Mouse (Mus musculus) olfactory bulb, adult 2 months (tissue): ENCODE data around the gene Tut7. TPM values are rescaled to one million over a fixed set of nuclear protein-coding genes. Genes with fewer than 3 reads are reported as not detected.

ENCODE experiments used
- H3K27ac ChIP-seq: fragments of 200-500 bp; 2 replicates; pipeline ENCODE4 v1.5.1; 2012; ENCODE audit warnings: low read depth, low read length; ENCODE audit not compliant: insufficient read depth
- H3K4me1 ChIP-seq: fragments of 200-500 bp; 2 replicates; pipeline ENCODE4 v1.6.1; 2012; ENCODE audit warnings: low read length; ENCODE audit not compliant: control insufficient read depth, insufficient read depth
- H3K4me3 ChIP-seq: fragments of 200-500 bp; 2 replicates; pipeline ENCODE4 v1.5.1; 2012; ENCODE audit warnings: mild to moderate bottlenecking, low read depth, low read length, moderate library complexity; ENCODE audit not compliant: insufficient read depth
- CTCF ChIP-seq: fragments of 200-500 bp; IDR thresholded peaks from 2 replicates; pipeline ENCODE4 v1.5.1; 2012; ENCODE audit warnings: low read depth, mild to moderate bottlenecking, low read length, moderate library complexity; ENCODE audit not compliant: insufficient read depth
- POLR2A ChIP-seq: fragments of 200-500 bp; IDR thresholded peaks from 2 replicates; pipeline ENCODE4 v1.6.1; 2012; ENCODE audit warnings: mild to moderate bottlenecking, low read depth, low read length, moderate library complexity; ENCODE audit not compliant: insufficient read depth
- WGBS: fragments of 180-500 bp; shearing (Covaris S2); methylation state at CpG from one replicate; pipeline ENCODE4 v1.1.7; 2018; 5-methylcytosine and 5-hydroxymethylcytosine counted together
- polyA plus RNA-seq: library from polyadenylated mRNA; stranded (reverse); fragments of >200 nt; gene quantifications from 2 replicates; pipeline ENCODE4 v1.2.4, GENCODE M21; 2012; ENCODE audit warnings: low replicate concordance; ENCODE audit not compliant: missing spikeins, insufficient read depth, insufficient read length

Tut7 gene
- polyA plus RNA-seq, 1 experiment: 457 TPM

- TF ChIP-seq POLR2A (no peak), CTCF (no peak)
- WGBS: 7% methylated on average over 4 of the region's 4 CpGs
- no peak overlapping the region for H3K4me3 ChIP-seq
- peaks cover 10% of the 10 kb centered on the region for H3K4me1 ChIP-seq
- peak overlapping the region; percentile 92 for H3K27ac ChIP-seq
Measured at GRCm38 (mm10) chr13:59834786-59835452, 12.0 kb upstream of the Tut7 start.

DNA sequence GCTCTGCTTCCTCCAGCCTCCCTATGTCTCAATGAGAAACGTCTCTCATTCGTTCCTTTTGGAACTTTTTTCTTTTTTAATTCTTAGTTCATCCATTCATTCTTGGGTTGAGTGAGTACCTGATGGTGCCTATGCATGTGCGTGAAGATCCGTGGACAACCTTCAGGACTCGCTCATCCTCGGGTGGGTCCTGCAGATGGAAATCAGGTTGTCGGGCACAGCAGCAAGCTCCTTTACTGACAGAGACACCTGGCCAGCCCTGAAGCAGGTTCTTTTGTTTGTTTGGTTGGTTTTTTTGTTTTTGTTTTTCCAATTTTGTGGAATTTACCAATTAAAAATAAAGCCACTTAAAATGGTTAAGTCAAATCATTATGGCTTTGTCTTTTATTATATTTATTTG is 9.9 kb upstream of the Tut7 start:
- 88% methylated on average over 7 of the region's 7 CpGs for WGBS
- Histone ChIP-seq H3K4me1 (peaks cover 10% of the 10 kb centered on the region), H3K27ac (no peak overlapping the region), H3K4me3 (no peak overlapping the region)
- TF ChIP-seq CTCF: no peak
- no peak for TF ChIP-seq POLR2A

DNA sequence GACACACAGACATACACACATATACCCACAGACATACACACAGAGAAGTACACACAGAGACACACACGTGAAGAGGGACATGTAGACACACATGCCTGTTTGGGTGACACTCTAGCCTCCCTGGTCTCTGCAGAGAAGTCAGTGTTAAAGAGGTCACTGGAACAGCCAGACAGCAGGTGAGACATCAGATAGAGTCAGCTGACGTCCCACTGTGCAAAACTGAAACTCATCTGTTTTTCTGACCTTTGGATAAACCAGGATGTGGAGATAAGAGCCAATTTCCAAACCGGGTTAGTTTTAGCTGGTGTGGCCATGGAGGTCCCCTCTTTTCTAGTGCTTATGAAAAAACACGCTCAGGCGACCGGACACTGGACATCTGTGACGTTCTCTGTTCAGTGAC is 9.5 kb upstream of the Tut7 start:
- Histone ChIP-seq H3K27ac (no peak overlapping the region), H3K4me1 (peaks cover 10% of the 10 kb centered on the region), H3K4me3 (no peak overlapping the region)
- WGBS: 79% methylated on average over 7 of the region's 7 CpGs
- TF ChIP-seq POLR2A: no peak
- no peak for TF ChIP-seq CTCF

- H3K4me1 ChIP-seq: peaks cover 4% of the 10 kb centered on the region; the same call in 1 of the 2 replicates
- no peak overlapping the region for H3K4me3 ChIP-seq
- TF ChIP-seq POLR2A (no peak), CTCF (no peak)
- no peak overlapping the region for H3K27ac ChIP-seq
Measured at GRCm38 (mm10) chr13:59825966-59826365, 3.0 kb upstream of the Tut7 start.

- no peak overlapping the region for H3K4me3 ChIP-seq
- TF ChIP-seq POLR2A (no peak), CTCF (no peak)
- no peak overlapping the region for H3K27ac ChIP-seq
- 41% methylated on average over 3 of the region's 3 CpGs for WGBS
- H3K4me1 ChIP-seq: peaks cover 8% of the 10 kb centered on the region; the same call in 1 of the 2 replicates
Measured at GRCm38 (mm10) chr13:59820836-59821235, 2.1 kb downstream of the Tut7 start.

GRCm38 (mm10) chr13:59820114-59820513 is 2.8 kb downstream of the Tut7 start:
- H3K4me1 ChIP-seq: peaks cover 8% of the 10 kb centered on the region; the same call in 1 of the 2 replicates
- H3K27ac ChIP-seq: no peak overlapping the region
- H3K4me3 ChIP-seq: peak overlapping the region; percentile 36
- 17% methylated on average over 4 of the region's 4 CpGs for WGBS
- TF ChIP-seq POLR2A: no peak
- no peak for TF ChIP-seq CTCF

- 88% methylated on average over 4 of the region's 4 CpGs for WGBS
- no peak overlapping the region for H3K4me3 ChIP-seq
- no peak for TF ChIP-seq POLR2A
- TF ChIP-seq CTCF: no peak
Measured at GRCm38 (mm10) chr13:59817352-59817751, 5.6 kb downstream of the Tut7 start.

DNA sequence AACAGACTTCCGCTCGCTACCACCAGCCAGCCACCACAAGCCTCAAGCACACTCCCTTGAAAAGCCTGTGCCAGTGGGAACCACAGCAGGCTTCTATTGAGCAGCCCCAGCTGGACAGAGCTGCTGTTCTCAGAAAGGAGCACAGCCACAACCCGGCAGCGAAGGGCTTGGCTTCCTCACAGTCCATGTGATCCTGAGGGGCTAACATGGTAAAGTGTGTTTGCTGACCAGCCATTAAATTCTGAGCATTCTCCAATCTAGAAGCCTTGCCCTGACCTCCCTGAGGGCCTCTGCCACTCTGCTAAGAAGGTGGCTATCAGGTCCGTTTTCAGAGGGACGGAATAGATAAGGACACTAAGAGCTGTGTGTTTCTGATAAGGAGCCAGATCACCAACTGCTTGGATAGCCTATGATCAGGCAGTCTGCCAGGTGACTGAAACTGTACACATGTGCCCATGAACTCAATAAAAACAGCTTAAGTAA is 8.8 kb downstream of the Tut7 start:
- no peak overlapping the region for H3K27ac ChIP-seq
- TF ChIP-seq POLR2A: no peak
- no peak for TF ChIP-seq CTCF
- 67% methylated on average over 6 of the region's 6 CpGs for WGBS
- H3K4me1 ChIP-seq: peaks cover 2% of the 10 kb centered on the region; the same call in 1 of the 2 replicates
- H3K4me3 ChIP-seq: no peak overlapping the region

More at GRCm38 (mm10) chr13:59817352-59817751, 5.6 kb downstream of the Tut7 start:
- peaks cover 8% of the 10 kb centered on the region; the same call in 1 of the 2 replicates for H3K4me1 ChIP-seq
- no peak overlapping the region for H3K27ac ChIP-seq

- H3K27ac ChIP-seq: no peak overlapping the region
- H3K4me1 ChIP-seq: no peaks in the 10 kb centered on the region
- TF ChIP-seq CTCF: no peak
- TF ChIP-seq POLR2A: no peak
- H3K4me3 ChIP-seq: no peak overlapping the region
- 92% methylated on average over 3 of the region's 3 CpGs for WGBS
Measured at GRCm38 (mm10) chr13:59811581-59811980, 11.4 kb downstream of the Tut7 start.
